Mouse (Mus musculus) MEL (cell line): ENCODE results near the gene Sox15.

ENCODE experiments used
- CTCF ChIP-seq, 3 experiments: IDR thresholded peaks in 2 of 3; conservative IDR thresholded peaks in 1 of 3; 2 replicates each; pipeline ENCODE4 v1.5.1; 2011 to 2012; ENCODE audit warnings: low read length in 3 of 3, low read depth in 2 of 3, mild to moderate bottlenecking in 2 of 3, improper control_type of control experiment in 1 of 3, inconsistent platforms in 1 of 3, mixed read lengths in 1 of 3, moderate library complexity in 1 of 3; ENCODE audit not compliant: control insufficient read depth in 1 of 3, insufficient read depth in 1 of 3, poor library complexity in 1 of 3, severe bottlenecking in 1 of 3
- POLR2A ChIP-seq, 2 experiments: IDR thresholded peaks; 2 replicates each; pipeline ENCODE4 v1.6.1; 2011 to 2012; ENCODE audit warnings: low read length in 2 of 2, mild to moderate bottlenecking in 2 of 2, control low read depth in 1 of 2, improper control_type of control experiment in 1 of 2, low read depth in 1 of 2, moderate library complexity in 1 of 2; ENCODE audit not compliant: control insufficient read depth in 1 of 2, insufficient read depth in 1 of 2, poor library complexity in 1 of 2

- no peak for TF ChIP-seq POLR2A (IDR thresholded peaks at IDR 0.05; ENCODE audit: control insufficient read depth in 1 of 2, insufficient read depth in 1 of 2, low read depth in 1 of 2, low read length in 2 of 2, poor library complexity in 1 of 2)
- no peak for TF ChIP-seq CTCF (IDR thresholded peaks at IDR 0.05 in 2 of 3, conservative IDR thresholded peaks at IDR 0.05 in 1 of 3; ENCODE audit: control insufficient read depth in 1 of 3, insufficient read depth in 1 of 3, low read depth in 2 of 3, low read length in 3 of 3, poor library complexity in 1 of 3, severe bottlenecking in 1 of 3)
Measured at GRCm38 (mm10) chr11:69682209-69682839, 27.2 kb downstream of the Sox15 start.
